Mouse (Mus musculus) cerebellum, adult 2 months (tissue): ENCODE results near the gene Commd8.
"Not testable (repeated sequence)": the region's sequence is repeated elsewhere in the genome, so short reads cannot be mapped to it uniquely, and the experiment has no call there.

ENCODE experiments used
- CTCF ChIP-seq: fragments of 200-500 bp; IDR thresholded peaks from 2 replicates; pipeline ENCODE4 v1.5.1; 2011; ENCODE audit warnings: low read depth, mild to moderate bottlenecking, control low read depth, low read length, moderate library complexity, borderline replicate concordance; ENCODE audit not compliant: insufficient read depth
- POLR2A ChIP-seq: fragments of 200-500 bp; IDR thresholded peaks from 2 replicates; pipeline ENCODE4 v1.6.1; 2011; ENCODE audit warnings: low read length, control low read depth, borderline replicate concordance; ENCODE audit not compliant: insufficient read depth

- TF ChIP-seq CTCF, POLR2A: not testable (repeated sequence)
Observed at GRCm38 (mm10) chr5:72155686-72156085, 12.3 kb downstream of the Commd8 start.
